In genomic region chr7:44356590-44357481, GRCm38 (mm10) we compare ENCODE assay signal across 9 mouse cellular contexts. TPM values are rescaled to one million over a fixed set of nuclear protein-coding genes. Genes with fewer than 3 reads are reported as not detected.
DNase-seq lines count a peak whose midpoint lies in the region; ATAC-seq and TF ChIP-seq lines count a peak whose summit lies in the region.
"Had no signal": no experiment of that assay in that cellular context is flagged by ENCODE, and none has a peak within 500 bp of the region (broad histone marks: within the 10 kb centered on the region; RNA-seq: fewer than 3 reads in every experiment).

No protein-coding gene starts in this region.

- H3K27me3 ChIP-seq in liver, embryonic 11.5 days (replicated peaks; ENCODE audit: control insufficient read depth, insufficient read depth, low read length) = peaks cover 90% of the 10 kb centered on the region
- peaks cover 80% of the 10 kb centered on the region for H3K27me3 ChIP-seq in liver, postnatal 0 days (ENCODE audit: insufficient read depth, low read length)
- H3K27me3 ChIP-seq in hindbrain, embryonic 14.5 days (ENCODE audit: control insufficient read depth, insufficient read depth, low read length) = peaks cover 45% of the 10 kb centered on the region

- H3K36me3 ChIP-seq in liver, embryonic 11.5 days (ENCODE audit: control insufficient read depth, insufficient read depth, low read length) = no peaks in the 10 kb centered on the region
- H3K36me3 ChIP-seq in liver, postnatal 0 days (replicated peaks; ENCODE audit: insufficient read depth, low read length) = no peaks in the 10 kb centered on the region
- H3K36me3 ChIP-seq in hindbrain, embryonic 14.5 days (replicated peaks; ENCODE audit: control insufficient read depth, insufficient read depth) = peaks cover 43% of the 10 kb centered on the region

- peak; percentile 51 for DNase-seq in cerebellum, adult 9-10 months
- DNase-seq in cerebellum, postnatal 36 days = no peak
- DNase-seq in liver, embryonic 11.5 days (ENCODE audit: low spot score) = peak; percentile 40
- no peak for DNase-seq in liver, postnatal 0 days
- no peak for DNase-seq in hindbrain, embryonic 14.5 days (ENCODE audit: low spot score)
- DNase-seq in retina, postnatal 1 day = peak; percentile 34
- no peak for DNase-seq in thymus, postnatal 14 days
- no peak for DNase-seq in layer of hippocampus, postnatal 36 days
- DNase-seq: thymus, postnatal 25 days had no signal

- H3K9ac ChIP-seq in liver, embryonic 11.5 days (ENCODE audit: low read depth, low read length) = 0 out of 2 replicates have a peak overlapping the region, but pooled peaks have one; percentile 14
- H3K9ac ChIP-seq in liver, postnatal 0 days (replicated peaks) = no peak overlapping the region
- H3K9ac ChIP-seq in hindbrain, embryonic 14.5 days = 0 out of 2 replicates have a peak overlapping the region, but pooled peaks have one; percentile 2

- peak overlapping the region; percentile 33 for H3K4me2 ChIP-seq in liver, embryonic 11.5 days
- no peak overlapping the region for H3K4me2 ChIP-seq in liver, postnatal 0 days (ENCODE audit: low read depth, low read length)
- H3K4me2 ChIP-seq in hindbrain, embryonic 14.5 days (replicated peaks) = no peak overlapping the region

- ATAC-seq in liver, embryonic 11.5 days (replicated peaks; ENCODE audit: low FRiP score) = no peak
- ATAC-seq in liver, postnatal 0 days = no peak
- no peak for ATAC-seq in hindbrain, embryonic 14.5 days (ENCODE audit: low FRiP score)

- H3K4me3 ChIP-seq in liver, embryonic 11.5 days (ENCODE audit: low read depth, low read length) = peak overlapping the region; percentile 28
- no peak overlapping the region for H3K4me3 ChIP-seq in liver, postnatal 0 days (ENCODE audit: low read depth, low read length)
- no peak overlapping the region for H3K4me3 ChIP-seq in hindbrain, embryonic 14.5 days (replicated peaks; ENCODE audit: low read length)

- TF ChIP-seq EP300 in liver, postnatal 0 days (IDR thresholded peaks at IDR 0.05; ENCODE audit: low read depth) = no peak

- no peaks in the 10 kb centered on the region for H3K9me3 ChIP-seq in liver, embryonic 11.5 days (ENCODE audit: control insufficient read depth, low read length)
- H3K9me3 ChIP-seq in liver, postnatal 0 days (ENCODE audit: low read length) = no peaks in the 10 kb centered on the region
- H3K9me3 ChIP-seq in hindbrain, embryonic 14.5 days (ENCODE audit: control insufficient read depth, low read length) = no peaks in the 10 kb centered on the region

- H3K4me1 ChIP-seq in liver, embryonic 11.5 days (replicated peaks; ENCODE audit: control insufficient read depth, insufficient read depth, low read length) = peaks cover 20% of the 10 kb centered on the region
- peaks cover 16% of the 10 kb centered on the region for H3K4me1 ChIP-seq in liver, postnatal 0 days (ENCODE audit: insufficient read depth)
- peaks cover 40% of the 10 kb centered on the region for H3K4me1 ChIP-seq in hindbrain, embryonic 14.5 days (replicated peaks; ENCODE audit: control insufficient read depth, insufficient read depth, low read length)

- TF ChIP-seq CTCF in liver, postnatal 0 days (IDR thresholded peaks at IDR 0.05; ENCODE audit: low read depth) = no peak

- WGBS in liver, embryonic 11.5 days = 5% methylated on average over 35 of the region's 35 CpGs
- WGBS in liver, postnatal 0 days (ENCODE audit: insufficient replicate concordance) = 3% methylated on average over 34 of the region's 35 CpGs
- WGBS in hindbrain, embryonic 14.5 days = 4% methylated on average over 35 of the region's 35 CpGs

- no peak overlapping the region for H3K27ac ChIP-seq in liver, embryonic 11.5 days (ENCODE audit: low read depth, low read length)
- no peak overlapping the region for H3K27ac ChIP-seq in liver, postnatal 0 days (ENCODE audit: low read depth)
- no peak overlapping the region for H3K27ac ChIP-seq in hindbrain, embryonic 14.5 days

RNA-seq across cellular contexts. Expression of gene Syt3, which starts 27.1 kb away (rescaled TPM):
- polyA plus RNA-seq in liver, embryonic 11.5 days (2014; fragmentation: Nextera tagmentation; extraction: Ambion mirVana) = 0.35 and 0.40 TPM in 2 replicates
- polyA plus RNA-seq in liver, postnatal 0 days (2015; fragmentation: Nextera tagmentation; extraction: Ambion mirVana) = 0.04 TPM in 1 of 2 replicates, not detected in the other
- polyA plus RNA-seq in hindbrain, embryonic 14.5 days (2014; fragmentation: Nextera tagmentation; extraction: Ambion mirVana) = 61.8 and 70.8 TPM in 2 replicates
- 10 to 100 TPM; 84.8 to 92.0 TPM for total RNA-seq in layer of hippocampus, postnatal 36 days (2021)

RNA-seq across cellular contexts. Expression of gene 1700008O03Rik, which starts 28.8 kb away (rescaled TPM):
- polyA plus RNA-seq in liver, embryonic 11.5 days (2014; fragmentation: Nextera tagmentation; extraction: Ambion mirVana) = 0.83 and 0.93 TPM in 2 replicates
- 0.15 and 0.18 TPM in 2 replicates for polyA plus RNA-seq in liver, postnatal 0 days (2015; fragmentation: Nextera tagmentation; extraction: Ambion mirVana)
- 2.1 and 2.8 TPM in 2 replicates for polyA plus RNA-seq in hindbrain, embryonic 14.5 days (2014; fragmentation: Nextera tagmentation; extraction: Ambion mirVana)
- 1 to 10 TPM; 3.1 to 3.4 TPM for total RNA-seq in layer of hippocampus, postnatal 36 days (2021)

RNA-seq across cellular contexts. Expression of gene Shank1, which starts 46.8 kb away (rescaled TPM):
- polyA plus RNA-seq in liver, embryonic 11.5 days (2014; fragmentation: Nextera tagmentation; extraction: Ambion mirVana) = 0.62 and 0.69 TPM in 2 replicates
- not detected in 2 replicates for polyA plus RNA-seq in liver, postnatal 0 days (2015; fragmentation: Nextera tagmentation; extraction: Ambion mirVana)
- 40.3 and 46.8 TPM in 2 replicates for polyA plus RNA-seq in hindbrain, embryonic 14.5 days (2014; fragmentation: Nextera tagmentation; extraction: Ambion mirVana)
- 100 to 1,000 TPM; 588 to 654 TPM for total RNA-seq in layer of hippocampus, postnatal 36 days (2021)

RNA-seq across cellular contexts. Expression of gene Clec11a, which starts 50.1 kb away (rescaled TPM):
- polyA plus RNA-seq in liver, embryonic 11.5 days (2014; fragmentation: Nextera tagmentation; extraction: Ambion mirVana) = 0.90 and 1.1 TPM in 2 replicates
- 1.6 and 1.8 TPM in 2 replicates for polyA plus RNA-seq in liver, postnatal 0 days (2015; fragmentation: Nextera tagmentation; extraction: Ambion mirVana)
- 3.6 and 3.7 TPM in 2 replicates for polyA plus RNA-seq in hindbrain, embryonic 14.5 days (2014; fragmentation: Nextera tagmentation; extraction: Ambion mirVana)
- total RNA-seq in layer of hippocampus, postnatal 36 days (2021) = 1 to 10 TPM; 2.9 to 3.8 TPM

Comparison
In these comparisons a context has a peak if more than half of its experiments do, and no peak if none do; other contexts are left out.
1. DNase-seq: peak in cerebellum, adult 9-10 months (single experiment), liver, embryonic 11.5 days (single experiment) and retina, postnatal 1 day (single experiment); none in cerebellum, postnatal 36 days (0 of 2), liver, postnatal 0 days (single experiment), hindbrain, embryonic 14.5 days (single experiment), thymus, postnatal 14 days (single experiment) and layer of hippocampus, postnatal 36 days (0 of 2).
2. RNA of gene Syt3, which starts 27.1 kb away (polyA plus RNA-seq): 61.8 to 70.8 TPM in hindbrain, embryonic 14.5 days; 0.35 to 0.40 TPM in liver, embryonic 11.5 days and 0.04 TPM in liver, postnatal 0 days; every median in the first group is over 10 times any median in the second.
3. RNA of gene Shank1, which starts 46.8 kb away (polyA plus RNA-seq): 40.3 to 46.8 TPM in hindbrain, embryonic 14.5 days; 0.62 to 0.69 TPM in liver, embryonic 11.5 days and not detected in liver, postnatal 0 days; every median in the first group is over 10 times any median in the second.